Mouse (Mus musculus) MN1 (cell line): ENCODE results near the gene Rhox2h.
"Not testable (repeated sequence)": the region's sequence is repeated elsewhere in the genome, so short reads cannot be mapped to it uniquely, and the experiment has no call there.

ENCODE experiments used
- DNase-seq: peaks from one replicate; pipeline ENCODE4 v3.0.0-alpha.2; 2016; ENCODE audit warnings: low spot score

Rhox2h gene

DNA sequence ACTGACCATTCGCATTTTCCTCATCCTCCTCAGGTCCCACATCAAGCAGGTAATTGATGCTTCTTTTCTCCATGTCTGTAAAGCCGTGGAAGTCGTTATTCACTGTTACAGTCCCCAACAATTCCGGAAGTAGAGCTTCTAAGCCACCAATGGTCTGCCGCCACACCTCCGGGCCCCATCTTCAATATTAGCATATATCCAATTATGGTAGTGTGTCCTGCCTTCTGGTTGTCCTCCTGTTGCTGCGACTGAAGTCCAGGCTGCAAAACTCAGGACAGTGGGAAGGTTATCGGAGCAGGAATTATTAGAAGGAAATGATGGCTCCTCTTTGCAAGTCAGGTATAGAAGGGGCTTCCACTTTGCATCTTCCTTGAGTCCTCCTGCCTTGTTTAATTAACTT is at the start of gene Rhox2h:
Gene Rhox2h, minus strand, starts transcription at position 101 of the 400 bp plus-strand sequence.
- DNase-seq = peak; percentile 9

GRCm38 (mm10) chrX:37701821-37702387 is 28.8 kb upstream of the Rhox2h start:
- DNase-seq = no peak

GRCm38 (mm10) chrX:37692261-37692660 is 19.2 kb upstream of the Rhox2h start:
- DNase-seq = no peak

GRCm38 (mm10) chrX:37683031-37683715 is 10.1 kb upstream of the Rhox2h start:
- peak; percentile 61 for DNase-seq

- DNase-seq = not testable (repeated sequence)
Observed at GRCm38 (mm10) chrX:37668664-37669063, 4.4 kb downstream of the Rhox2h start, which contains the start of gene Rhox3h. Gene Rhox3h (minus strand): TSS chrX:37668764.

GRCm38 (mm10) chrX:37651227-37651626 is 21.9 kb downstream of the Rhox2h start, which contains the start of gene Rhox4g:
Gene Rhox4g (minus strand): TSS chrX:37651327.
- not testable (repeated sequence) for DNase-seq

GRCm38 (mm10) chrX:37643370-37643769 is 29.7 kb downstream of the Rhox2h start, which contains the start of gene Rhox2g:
Gene Rhox2g (minus strand): TSS chrX:37643470.
- peak; percentile 17 for DNase-seq

- DNase-seq = not testable (repeated sequence)
Observed at GRCm38 (mm10) chrX:37628512-37628911, 44.6 kb downstream of the Rhox2h start, which contains the start of gene Rhox3g. Gene Rhox3g (minus strand): TSS chrX:37628612.
